Mouse (Mus musculus) embryo, embryonic 11.5 days (tissue): ENCODE measurements at regions not wholly inside any gene's neighbourhood (a gene's known extent, or its start where the extent isn't known, plus 50 kb on each side); places are given as distances from the start of the nearest gene placed in this dataset.

ENCODE experiments used
- DNase-seq: peaks from one replicate; pipeline ENCODE4 v3.0.0-alpha.2; 2012; ENCODE audit warnings: low read depth, low spot score

GRCm38 (mm10) chr5:15773839-15774238 lies 59.8 kb upstream of the Speer4c start:
- DNase-seq: no peak

- DNase-seq: no peak
Observed at GRCm38 (mm10) chr5:15774567-15774966, 60.5 kb upstream of the Speer4c start.

- no peak for DNase-seq
Observed at GRCm38 (mm10) chr5:15776106-15776505, 62.0 kb upstream of the Speer4c start.

GRCm38 (mm10) chr5:15803583-15803982 lies 89.5 kb upstream of the Speer4c start:
- DNase-seq: no peak

DNA sequence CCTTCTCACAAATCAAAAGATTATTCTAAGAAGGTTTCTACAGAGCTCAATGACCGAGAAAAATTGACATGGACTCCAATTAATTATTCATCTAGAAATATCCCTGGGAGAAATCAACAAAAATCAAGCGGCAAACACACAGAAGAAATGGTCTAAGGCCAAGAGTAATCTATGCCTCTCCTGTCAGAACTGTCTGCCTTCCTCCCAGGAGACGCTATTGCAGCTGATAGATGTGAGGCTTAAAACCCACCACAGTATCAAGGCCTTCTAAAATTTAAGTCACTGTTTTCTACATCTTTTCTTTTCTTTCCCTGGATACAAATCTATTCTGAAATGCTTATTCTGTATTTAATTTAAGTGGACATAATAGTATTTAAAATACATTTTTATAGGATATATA lies 102.8 kb upstream of the Speer4c start:
- no peak for DNase-seq

DNA sequence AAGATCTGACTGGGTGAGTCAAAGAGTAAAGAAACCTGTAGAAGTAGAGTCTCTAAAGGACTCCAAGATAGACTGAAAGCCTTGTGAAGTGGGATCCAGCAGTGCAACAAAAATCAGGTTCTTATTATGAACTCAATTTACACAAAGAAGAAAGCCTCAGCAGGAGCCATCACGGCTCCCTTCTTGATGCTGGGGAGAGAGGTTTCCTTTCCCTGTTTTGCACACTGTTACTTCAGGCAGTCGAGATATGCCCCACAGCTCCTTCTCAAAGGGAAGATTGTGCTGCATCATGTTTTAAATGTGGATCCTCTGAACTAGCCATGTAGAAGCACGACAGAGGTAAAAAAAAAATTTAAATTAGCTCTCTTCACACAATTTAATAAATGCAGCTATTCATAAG lies 103.3 kb upstream of the Speer4c start:
- no peak for DNase-seq

GRCm38 (mm10) chr5:15822989-15823388 lies 108.9 kb upstream of the Speer4c start:
- no peak for DNase-seq

DNA sequence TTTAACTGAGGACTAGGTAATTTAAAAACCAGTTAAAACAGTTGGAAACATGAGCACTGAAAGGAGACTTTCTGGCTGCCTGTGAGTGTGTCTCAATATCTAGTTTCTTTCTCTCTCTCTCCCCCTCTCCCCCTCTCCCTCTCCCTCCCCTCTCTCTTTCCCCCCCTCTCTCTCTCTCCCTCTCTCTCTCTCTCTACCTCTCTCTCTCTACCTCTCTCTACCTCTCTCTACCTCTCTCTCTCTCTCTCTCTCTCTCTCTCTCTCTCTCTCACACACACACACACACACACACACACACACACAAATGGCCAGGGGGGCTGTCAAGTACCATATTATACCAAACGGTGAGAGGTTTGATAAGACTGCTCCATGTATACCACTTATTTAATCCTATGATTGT lies 103.0 kb upstream of the Cacna2d1 start:
- no peak for DNase-seq

GRCm38 (mm10) chr5:15832338-15832737 lies 102.2 kb upstream of the Cacna2d1 start:
- DNase-seq: no peak

- DNase-seq: peak; percentile 63
Observed at GRCm38 (mm10) chr5:15838108-15838972, 96.2 kb upstream of the Cacna2d1 start.

DNA sequence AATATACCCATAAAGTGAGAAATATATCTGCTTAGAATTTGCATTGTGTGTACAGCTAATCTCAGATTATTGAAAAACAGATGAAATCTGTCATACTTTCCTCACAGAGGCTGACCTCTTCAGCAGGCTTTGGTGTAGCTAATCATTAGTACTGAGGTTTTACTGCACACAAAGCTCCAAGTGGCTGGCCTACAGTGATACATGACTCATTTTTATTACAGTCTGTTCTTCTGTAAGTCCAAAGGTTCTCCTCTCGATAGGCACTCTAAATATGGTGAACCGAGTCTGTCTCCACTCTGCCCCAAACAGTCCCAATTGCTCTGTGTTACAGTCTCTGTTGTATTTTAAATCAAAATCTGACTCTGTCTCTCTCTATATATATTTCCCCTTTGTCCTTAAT lies 87.7 kb upstream of the Cacna2d1 start:
- no peak for DNase-seq

- DNase-seq: no peak
Observed at GRCm38 (mm10) chr5:15849520-15849919, 85.0 kb upstream of the Cacna2d1 start.

- DNase-seq: no peak
Observed at GRCm38 (mm10) chr5:15850126-15850801, 84.2 kb upstream of the Cacna2d1 start.

- no peak for DNase-seq
Observed at GRCm38 (mm10) chr5:15854752-15855151, 79.7 kb upstream of the Cacna2d1 start.

- no peak for DNase-seq
Observed at GRCm38 (mm10) chr5:15857034-15857433, 77.5 kb upstream of the Cacna2d1 start.

DNA sequence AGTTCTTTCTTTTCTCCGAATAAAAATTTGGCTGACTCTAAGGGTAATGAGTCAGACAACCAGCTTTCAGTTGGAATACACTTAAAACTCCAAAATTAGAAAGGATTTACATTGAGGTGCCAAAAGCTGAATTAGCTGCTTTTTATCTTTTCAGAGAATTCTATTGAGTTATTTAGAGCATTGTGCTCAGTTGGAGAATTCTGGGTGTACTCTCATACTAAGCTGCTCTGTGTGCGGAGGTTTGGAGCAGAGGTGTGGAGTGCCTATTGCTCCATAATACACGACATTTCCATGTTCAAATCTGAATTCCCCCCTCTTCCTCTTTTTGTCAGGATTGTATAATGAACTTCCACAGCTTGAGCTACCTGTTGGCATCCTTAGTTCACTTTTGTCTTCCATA lies 60.4 kb upstream of the Cacna2d1 start:
- DNase-seq: no peak

DNA sequence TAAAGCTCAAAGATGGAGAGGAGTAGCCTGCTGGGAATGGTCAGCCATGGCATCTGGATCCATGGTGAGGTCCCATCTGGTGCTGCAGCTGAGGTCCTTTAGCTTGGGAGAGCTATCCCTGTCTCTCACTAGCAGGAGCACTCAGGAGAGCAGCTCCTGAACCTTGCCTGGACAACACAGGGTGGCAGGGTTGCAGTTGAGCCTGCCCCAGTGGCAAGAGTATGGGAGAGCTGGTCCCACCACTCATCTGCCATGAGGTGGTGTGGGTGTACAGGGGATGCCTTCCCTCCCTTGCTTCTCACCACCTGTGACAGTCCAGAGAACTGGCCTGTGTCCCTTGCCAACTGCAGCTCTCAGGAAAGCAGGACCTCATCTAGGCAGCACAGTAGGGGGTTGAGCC lies 51.5 kb upstream of the Cacna2d1 start:
- no peak for DNase-seq
